Mouse (Mus musculus) CH12.LX (cell line): Measurements from ENCODE around the gene Hist1h3b. TPM values are rescaled to one million over a fixed set of nuclear protein-coding genes. Genes with fewer than 3 reads are reported as not detected.

Experiments
- DNase-seq: peaks from one replicate; pipeline ENCODE4 v3.0.0-alpha.2; 2013; ENCODE audit errors: extremely low read depth
- H3K27ac ChIP-seq: 2 replicates; pipeline ENCODE4 v1.5.1; 2012; ENCODE audit warnings: low read depth, mild to moderate bottlenecking, control low read depth, moderate library complexity; ENCODE audit not compliant: insufficient read depth
- H3K27me3 ChIP-seq: replicated peaks from 2 replicates; pipeline ENCODE3; 2012; ENCODE audit warnings: inconsistent platforms
- H3K36me3 ChIP-seq, 2 experiments: replicated peaks in 1 of 2; 2 replicates each; pipeline versions ENCODE3 to v1.6.1; 2012; ENCODE audit warnings: inconsistent platforms in 1 of 2, low read length in 1 of 2, mild to moderate bottlenecking in 1 of 2, mixed read lengths in 1 of 2, moderate library complexity in 1 of 2; ENCODE audit not compliant: control insufficient read depth in 1 of 2, insufficient read depth in 1 of 2
- H3K4me1 ChIP-seq, 2 experiments: 2 replicates each; pipeline ENCODE4 v1.6.1; 2012; ENCODE audit warnings: inconsistent platforms in 1 of 2, moderate library complexity in 1 of 2; ENCODE audit not compliant: insufficient read depth in 2 of 2, control insufficient read depth in 1 of 2
- H3K4me2 ChIP-seq: 2 replicates; pipeline ENCODE4 v1.6.1; 2012; ENCODE audit warnings: low read depth, mild to moderate bottlenecking, control low read depth; ENCODE audit not compliant: poor library complexity, insufficient read depth, severe bottlenecking
- H3K4me3 ChIP-seq, 3 experiments: fragments of 150-350 bp in 1 of 3; sonication (generic) in 1 of 3; replicated peaks in 1 of 3; 2 replicates each; pipeline versions ENCODE3 to v1.5.1; 2011 to 2012; ENCODE audit warnings: low read depth in 2 of 3, low read length in 2 of 3, mild to moderate bottlenecking in 2 of 3, moderate library complexity in 2 of 3, control low read depth in 1 of 3, improper control_type of control experiment in 1 of 3, inconsistent platforms in 1 of 3, mixed read lengths in 1 of 3; ENCODE audit not compliant: poor library complexity in 1 of 3
- H3K79me2 ChIP-seq: replicated peaks from 2 replicates; pipeline ENCODE4 v1.6.1; 2012; ENCODE audit warnings: mild to moderate bottlenecking, moderate library complexity; ENCODE audit not compliant: control insufficient read depth, poor library complexity, insufficient read depth, severe bottlenecking; ENCODE audit errors: extremely low read depth
- H3K9ac ChIP-seq: 2 replicates; pipeline ENCODE4 v1.6.1; 2012; ENCODE audit warnings: low read depth, mild to moderate bottlenecking, control low read depth, moderate library complexity; ENCODE audit not compliant: insufficient read depth
- H3K9me3 ChIP-seq: replicated peaks from 2 replicates; pipeline ENCODE3; 2012; ENCODE audit warnings: low read length, inconsistent platforms, mixed read lengths
- CTCF ChIP-seq, 2 experiments: IDR thresholded peaks in 1 of 2; conservative IDR thresholded peaks in 1 of 2; 2 replicates each; pipeline ENCODE4 v1.5.1; 2011 to 2012; ENCODE audit warnings: low read depth in 2 of 2, low read length in 2 of 2, improper control_type of control experiment in 1 of 2, inconsistent platforms in 1 of 2, mild to moderate bottlenecking in 1 of 2, moderate library complexity in 1 of 2
- GABPA ChIP-seq: IDR thresholded peaks from 2 replicates; pipeline ENCODE4 v1.6.1; 2012; ENCODE audit warnings: low read depth, low read length, improper control_type of control experiment, inconsistent platforms; ENCODE audit not compliant: insufficient replicate concordance
- JUND ChIP-seq: conservative IDR thresholded peaks from 2 replicates; pipeline ENCODE4 v1.6.1; 2011; ENCODE audit warnings: low read depth, low read length, improper control_type of control experiment
- MAFK ChIP-seq: IDR thresholded peaks from 2 replicates; pipeline ENCODE4 v1.6.1; 2011; ENCODE audit warnings: low read length, improper control_type of control experiment; ENCODE audit not compliant: insufficient replicate concordance
- MAZ ChIP-seq: IDR thresholded peaks from 2 replicates; pipeline ENCODE4 v1.6.1; 2012; ENCODE audit warnings: low read depth, mild to moderate bottlenecking, inconsistent platforms, low read length, improper control_type of control experiment, moderate library complexity
- MEF2A ChIP-seq: IDR thresholded peaks from 2 replicates; pipeline ENCODE4 v1.6.1; 2014; ENCODE audit warnings: low read depth, mild to moderate bottlenecking, inconsistent platforms, low read length, improper control_type of control experiment, borderline replicate concordance
- MXI1 ChIP-seq: IDR thresholded peaks from 2 replicates; pipeline ENCODE4 v1.6.1; 2011; ENCODE audit warnings: mild to moderate bottlenecking, low read depth, low read length, improper control_type of control experiment
- MYC ChIP-seq: IDR thresholded peaks from 2 replicates; pipeline ENCODE4 v1.6.1; 2011; ENCODE audit warnings: low read depth, mild to moderate bottlenecking, improper control_type of control experiment, low read length
- NELFE ChIP-seq: IDR thresholded peaks from 2 replicates; pipeline ENCODE4 v1.6.1; 2011; ENCODE audit warnings: low read depth, low read length, improper control_type of control experiment
- NRF1 ChIP-seq: IDR thresholded peaks from 2 replicates; pipeline ENCODE4 v1.6.1; 2014; ENCODE audit warnings: low read depth, mild to moderate bottlenecking, inconsistent platforms, low read length, improper control_type of control experiment, moderate library complexity
- PAX5 ChIP-seq: IDR thresholded peaks from 2 replicates; pipeline ENCODE4 v1.6.1; 2012; ENCODE audit warnings: low read length, inconsistent platforms, mixed read lengths
- POLR2A ChIP-seq: IDR thresholded peaks from 2 replicates; pipeline ENCODE4 v1.6.1; 2011; ENCODE audit warnings: low read depth, mild to moderate bottlenecking, improper control_type of control experiment, low read length
- RAD21 ChIP-seq: IDR thresholded peaks from 2 replicates; pipeline ENCODE4 v1.6.1; 2011; ENCODE audit warnings: low read depth, mild to moderate bottlenecking, low read length, improper control_type of control experiment, moderate library complexity
- SMC3 ChIP-seq: IDR thresholded peaks from 2 replicates; pipeline ENCODE4 v1.6.1; 2011; ENCODE audit warnings: low read depth, low read length, improper control_type of control experiment
- USF1 ChIP-seq: IDR thresholded peaks from 2 replicates; pipeline ENCODE4 v1.6.1; 2014; ENCODE audit warnings: low read depth, mild to moderate bottlenecking, inconsistent platforms, low read length, improper control_type of control experiment
- ZNF384 ChIP-seq: IDR thresholded peaks from 2 replicates; pipeline ENCODE4 v1.6.1; 2012; ENCODE audit warnings: low read depth, low read length, improper control_type of control experiment, inconsistent platforms
- dilution Hi-C: fragments of 300-500 bp; cut with MboI; formaldehyde crosslinking; loops from 2 replicates; pipeline ENCODE4 v1.14.3; 2020; ENCODE audit warnings: low sequenced_read_pairs; ENCODE audit not compliant: extremely low pct_unique_long_range_greater_than_20kb, extremely low pct_ligation_motif_present
- in situ Hi-C: fragments of 300-500 bp; cut with MboI; formaldehyde crosslinking; loops from 3 replicates; pipeline ENCODE4 v1.14.3; 2019; ENCODE audit warnings: low sequenced_read_pairs, low pct_ligation_motif_present, low pct_unique_long_range_greater_than_20kb, mixed read lengths
- polyA plus RNA-seq: library from polyadenylated mRNA; unstranded; fragments of >175 nt; gene quantifications from 2 replicates; pipeline ENCODE4 v1.2.1, GENCODE M21; 2012; ENCODE audit warnings: low read depth; ENCODE audit not compliant: insufficient read length
- total RNA-seq, 2 experiments: library from RNA; depleted of rRNA; stranded (reverse); fragments of 300-350 nt in 1 of 2; fragments of >200 nt in 1 of 2; gene quantifications; 2 replicates each; pipeline ENCODE4 v1.2.3; 2012 to 2014

Gene Hist1h3b
- total and polyA plus RNA-seq, 3 experiments: 5.5 to 2,096 (median 44.0) TPM

DNA sequence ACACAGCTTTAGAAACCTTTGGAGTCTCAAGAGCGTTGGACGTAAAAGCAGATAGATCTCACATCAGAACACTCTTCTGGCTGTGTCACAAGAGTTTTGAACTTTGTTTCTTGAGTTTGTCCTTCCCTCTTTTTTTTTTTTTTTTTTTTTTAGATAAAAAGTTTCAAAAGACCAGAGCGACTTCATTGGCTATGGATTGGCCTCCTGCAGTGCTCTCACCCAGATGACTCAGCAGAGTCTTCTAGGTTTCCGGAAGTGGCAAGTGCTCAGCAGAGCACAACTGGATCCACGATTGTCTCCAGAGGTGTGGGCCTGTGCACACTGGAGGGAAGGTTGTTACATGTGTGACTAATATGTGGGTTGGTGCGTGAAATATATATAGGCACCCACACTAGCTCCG, 26.3 kb downstream of the Hist1h3b start:
- no peak overlapping the region for H3K27ac ChIP-seq
- in situ Hi-C loops (no loop called here), dilution Hi-C loops (no loop called here)
- H3K27me3 ChIP-seq: no peaks in the 10 kb centered on the region
- no peaks in the 10 kb centered on the region for H3K36me3 ChIP-seq
- no peak overlapping the region for H3K4me3 ChIP-seq
- H3K9me3 ChIP-seq: no peaks in the 10 kb centered on the region
- DNase-seq: no peak
- H3K4me1 ChIP-seq: no peaks in the 10 kb centered on the region; a peak in 1 of 4 replicates
- TF ChIP-seq NRF1: no peak
- TF ChIP-seq CTCF (conservative IDR thresholded peaks at IDR 0.05 in 1 of 2, IDR thresholded peaks at IDR 0.05 in 1 of 2; ENCODE audit: low read depth in 2 of 2, low read length in 2 of 2): no peak
- TF ChIP-seq, all 38 proteins: peak for 0
- H3K9ac ChIP-seq: no peak overlapping the region
- no peak overlapping the region for H3K4me2 ChIP-seq
- no peaks in the 10 kb centered on the region for H3K79me2 ChIP-seq

DNA sequence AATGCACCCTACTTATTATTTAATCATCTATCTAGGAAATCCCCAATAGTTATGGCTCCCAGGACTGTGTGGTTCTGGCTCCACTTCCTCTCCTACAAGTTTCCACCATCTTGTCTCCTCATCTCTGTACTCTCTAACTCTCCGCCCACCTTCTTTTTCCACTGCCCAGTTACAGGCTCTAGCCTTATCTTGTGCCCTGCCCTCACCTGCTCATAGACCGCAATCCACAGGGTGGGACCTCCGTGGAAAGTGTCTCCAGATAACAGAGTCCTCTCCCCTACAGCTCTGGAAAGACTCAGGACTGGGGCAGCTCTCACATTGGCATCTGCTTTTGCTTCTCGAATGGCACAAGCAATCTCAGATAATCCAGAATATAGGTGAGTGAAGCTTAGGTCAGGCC, 27.0 kb downstream of the Hist1h3b start:
- H3K36me3 ChIP-seq: no peaks in the 10 kb centered on the region
- no peak for DNase-seq
- no peaks in the 10 kb centered on the region for H3K79me2 ChIP-seq
- dilution Hi-C loops (no loop called here), in situ Hi-C loops (no loop called here)
- no peaks in the 10 kb centered on the region for H3K9me3 ChIP-seq
- no peaks in the 10 kb centered on the region; a peak in 1 of 4 replicates for H3K4me1 ChIP-seq
- H3K4me3 ChIP-seq: no peak overlapping the region
- H3K27me3 ChIP-seq: no peaks in the 10 kb centered on the region
- no peak overlapping the region for H3K9ac ChIP-seq
- no peak overlapping the region for H3K4me2 ChIP-seq
- no peak for TF ChIP-seq POLR2A
- TF ChIP-seq NELFE: no peak
- TF ChIP-seq JUND: no peak
- no peak for TF ChIP-seq MAZ
- no peak for TF ChIP-seq RAD21
- TF ChIP-seq GABPA: no peak
- TF ChIP-seq PAX5: no peak
- TF ChIP-seq NRF1: no peak
- TF ChIP-seq MEF2A: no peak
- no peak for TF ChIP-seq ZNF384
- TF ChIP-seq MXI1: no peak
- no peak overlapping the region for H3K27ac ChIP-seq

DNA sequence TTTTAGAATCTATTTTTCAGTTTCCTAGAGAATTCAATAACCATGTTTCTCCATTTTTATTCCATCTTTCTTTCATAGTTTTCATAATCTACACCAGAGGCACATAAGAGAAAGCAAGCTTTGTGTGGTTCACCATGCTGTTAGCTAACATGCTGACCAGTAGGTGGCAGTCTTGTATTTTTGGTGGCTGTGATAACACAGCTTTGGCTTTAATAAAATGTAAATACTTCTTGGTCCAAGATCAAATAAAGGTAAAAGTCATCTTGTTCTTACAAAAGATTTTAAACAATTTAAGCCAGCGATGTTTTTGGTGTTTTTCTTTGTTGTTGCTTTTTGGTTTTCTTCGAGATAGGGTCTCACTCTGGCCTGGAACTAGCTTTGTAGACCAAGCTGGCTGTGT, 40.5 kb downstream of the Hist1h3b start:
- in situ Hi-C loops: no loop called here
- Histone ChIP-seq H3K9me3 (no peaks in the 10 kb centered on the region), H3K4me3 (no peak overlapping the region), H3K4me2 (no peak overlapping the region), H3K4me1 (no peaks in the 10 kb centered on the region), H3K79me2 (no peaks in the 10 kb centered on the region), H3K27me3 (no peaks in the 10 kb centered on the region), H3K36me3 (no peaks in the 10 kb centered on the region), H3K27ac (no peak overlapping the region), H3K9ac (no peak overlapping the region)
- TF ChIP-seq USF1: no peak
- peak; percentile 63 for TF ChIP-seq SMC3
- peak; percentile 53; the same call in 1 of the 2 replicates for TF ChIP-seq MYC
- TF ChIP-seq RAD21: peak; percentile 93
- TF ChIP-seq CTCF (conservative IDR thresholded peaks at IDR 0.05 in 1 of 2, IDR thresholded peaks at IDR 0.05 in 1 of 2; ENCODE audit: low read depth in 2 of 2, low read length in 2 of 2): peak; percentile 68 to 87
- no peak for TF ChIP-seq MAFK
- dilution Hi-C loops: no loop called here
- DNase-seq: peak; percentile 63
